Mouse (Mus musculus) CH12.LX (cell line): ENCODE measurements around the gene Zkscan1. TPM values are rescaled to one million over a fixed set of nuclear protein-coding genes. Genes with fewer than 3 reads are reported as not detected.

Experiments
- DNase-seq: peaks from one replicate; pipeline ENCODE4 v3.0.0-alpha.2; 2013; ENCODE audit errors: extremely low read depth
- H3K27ac ChIP-seq: 2 replicates; pipeline ENCODE4 v1.5.1; 2012; ENCODE audit warnings: low read depth, mild to moderate bottlenecking, control low read depth, moderate library complexity; ENCODE audit not compliant: insufficient read depth
- H3K27me3 ChIP-seq: replicated peaks from 2 replicates; pipeline ENCODE3; 2012; ENCODE audit warnings: inconsistent platforms
- H3K36me3 ChIP-seq, 2 experiments: replicated peaks in 1 of 2; 2 replicates each; pipeline versions ENCODE3 to v1.6.1; 2012; ENCODE audit warnings: inconsistent platforms in 1 of 2, low read length in 1 of 2, mild to moderate bottlenecking in 1 of 2, mixed read lengths in 1 of 2, moderate library complexity in 1 of 2; ENCODE audit not compliant: control insufficient read depth in 1 of 2, insufficient read depth in 1 of 2
- H3K4me1 ChIP-seq, 2 experiments: 2 replicates each; pipeline ENCODE4 v1.6.1; 2012; ENCODE audit warnings: inconsistent platforms in 1 of 2, moderate library complexity in 1 of 2; ENCODE audit not compliant: insufficient read depth in 2 of 2, control insufficient read depth in 1 of 2
- H3K4me2 ChIP-seq: 2 replicates; pipeline ENCODE4 v1.6.1; 2012; ENCODE audit warnings: low read depth, mild to moderate bottlenecking, control low read depth; ENCODE audit not compliant: poor library complexity, insufficient read depth, severe bottlenecking
- H3K4me3 ChIP-seq, 3 experiments: fragments of 150-350 bp in 1 of 3; sonication (generic) in 1 of 3; replicated peaks in 1 of 3; 2 replicates each; pipeline versions ENCODE3 to v1.5.1; 2011 to 2012; ENCODE audit warnings: low read depth in 2 of 3, low read length in 2 of 3, mild to moderate bottlenecking in 2 of 3, moderate library complexity in 2 of 3, control low read depth in 1 of 3, improper control_type of control experiment in 1 of 3, inconsistent platforms in 1 of 3, mixed read lengths in 1 of 3; ENCODE audit not compliant: poor library complexity in 1 of 3
- H3K79me2 ChIP-seq: replicated peaks from 2 replicates; pipeline ENCODE4 v1.6.1; 2012; ENCODE audit warnings: mild to moderate bottlenecking, moderate library complexity; ENCODE audit not compliant: control insufficient read depth, poor library complexity, insufficient read depth, severe bottlenecking; ENCODE audit errors: extremely low read depth
- H3K9ac ChIP-seq: 2 replicates; pipeline ENCODE4 v1.6.1; 2012; ENCODE audit warnings: low read depth, mild to moderate bottlenecking, control low read depth, moderate library complexity; ENCODE audit not compliant: insufficient read depth
- H3K9me3 ChIP-seq: replicated peaks from 2 replicates; pipeline ENCODE3; 2012; ENCODE audit warnings: low read length, inconsistent platforms, mixed read lengths
- CHD2 ChIP-seq: IDR thresholded peaks from 2 replicates; pipeline ENCODE4 v1.6.1; 2011; ENCODE audit warnings: low read length, improper control_type of control experiment
- CTCF ChIP-seq, 2 experiments: IDR thresholded peaks in 1 of 2; conservative IDR thresholded peaks in 1 of 2; 2 replicates each; pipeline ENCODE4 v1.5.1; 2011 to 2012; ENCODE audit warnings: low read depth in 2 of 2, low read length in 2 of 2, improper control_type of control experiment in 1 of 2, inconsistent platforms in 1 of 2, mild to moderate bottlenecking in 1 of 2, moderate library complexity in 1 of 2
- ELF1 ChIP-seq: IDR thresholded peaks from 2 replicates; pipeline ENCODE4 v1.6.1; 2014; ENCODE audit warnings: low read depth, mild to moderate bottlenecking, inconsistent platforms, low read length, improper control_type of control experiment
- ETS1 ChIP-seq: conservative IDR thresholded peaks from 2 replicates; pipeline ENCODE4 v1.6.1; 2012; ENCODE audit warnings: low read depth, mild to moderate bottlenecking, inconsistent platforms, low read length, improper control_type of control experiment, moderate library complexity
- GABPA ChIP-seq: IDR thresholded peaks from 2 replicates; pipeline ENCODE4 v1.6.1; 2012; ENCODE audit warnings: low read depth, low read length, improper control_type of control experiment, inconsistent platforms; ENCODE audit not compliant: insufficient replicate concordance
- HCFC1 ChIP-seq: IDR thresholded peaks from 2 replicates; pipeline ENCODE4 v1.6.1; 2012; ENCODE audit warnings: low read depth, mild to moderate bottlenecking, inconsistent platforms, low read length, improper control_type of control experiment
- JUND ChIP-seq: conservative IDR thresholded peaks from 2 replicates; pipeline ENCODE4 v1.6.1; 2011; ENCODE audit warnings: low read depth, low read length, improper control_type of control experiment
- KAT2A ChIP-seq: IDR thresholded peaks from 2 replicates; pipeline ENCODE4 v1.6.1; 2012; ENCODE audit warnings: low read length, improper control_type of control experiment, inconsistent platforms; ENCODE audit not compliant: insufficient replicate concordance
- MAFK ChIP-seq: IDR thresholded peaks from 2 replicates; pipeline ENCODE4 v1.6.1; 2011; ENCODE audit warnings: low read length, improper control_type of control experiment; ENCODE audit not compliant: insufficient replicate concordance
- MXI1 ChIP-seq: IDR thresholded peaks from 2 replicates; pipeline ENCODE4 v1.6.1; 2011; ENCODE audit warnings: mild to moderate bottlenecking, low read depth, low read length, improper control_type of control experiment
- MYC ChIP-seq: IDR thresholded peaks from 2 replicates; pipeline ENCODE4 v1.6.1; 2011; ENCODE audit warnings: low read depth, mild to moderate bottlenecking, improper control_type of control experiment, low read length
- PAX5 ChIP-seq: IDR thresholded peaks from 2 replicates; pipeline ENCODE4 v1.6.1; 2012; ENCODE audit warnings: low read length, inconsistent platforms, mixed read lengths
- POLR2AphosphoS2 ChIP-seq: IDR thresholded peaks from 2 replicates; pipeline ENCODE4 v1.6.1; 2011; ENCODE audit warnings: low read depth, low read length, improper control_type of control experiment
- SIN3A ChIP-seq: IDR thresholded peaks from 2 replicates; pipeline ENCODE4 v1.6.1; 2012; ENCODE audit warnings: low read length, improper control_type of control experiment, inconsistent platforms
- TBP ChIP-seq: conservative IDR thresholded peaks from 2 replicates; pipeline ENCODE4 v1.6.1; 2011; ENCODE audit warnings: low read depth, low read length, improper control_type of control experiment
- TCF12 ChIP-seq: IDR thresholded peaks from 2 replicates; pipeline ENCODE4 v1.6.1; 2014; ENCODE audit warnings: low read depth, mild to moderate bottlenecking, inconsistent platforms, low read length, improper control_type of control experiment
- UBTF ChIP-seq: IDR thresholded peaks from 2 replicates; pipeline ENCODE4 v1.6.1; 2012; ENCODE audit warnings: low read depth, mild to moderate bottlenecking, inconsistent platforms, low read length, improper control_type of control experiment, moderate library complexity
- USF2 ChIP-seq: conservative IDR thresholded peaks from 2 replicates; pipeline ENCODE4 v1.6.1; 2011; ENCODE audit warnings: low read depth, low read length, improper control_type of control experiment
- ZMIZ1 ChIP-seq: IDR thresholded peaks from 2 replicates; pipeline ENCODE4 v1.6.1; 2012; ENCODE audit warnings: low read depth, mild to moderate bottlenecking, inconsistent platforms, low read length, improper control_type of control experiment
- dilution Hi-C: fragments of 300-500 bp; cut with MboI; formaldehyde crosslinking; loops from 2 replicates; pipeline ENCODE4 v1.14.3; 2020; ENCODE audit warnings: low sequenced_read_pairs; ENCODE audit not compliant: extremely low pct_unique_long_range_greater_than_20kb, extremely low pct_ligation_motif_present
- in situ Hi-C: fragments of 300-500 bp; cut with MboI; formaldehyde crosslinking; loops from 3 replicates; pipeline ENCODE4 v1.14.3; 2019; ENCODE audit warnings: low sequenced_read_pairs, low pct_ligation_motif_present, low pct_unique_long_range_greater_than_20kb, mixed read lengths
- polyA plus RNA-seq: library from polyadenylated mRNA; unstranded; fragments of >175 nt; gene quantifications from 2 replicates; pipeline ENCODE4 v1.2.1, GENCODE M21; 2012; ENCODE audit warnings: low read depth; ENCODE audit not compliant: insufficient read length
- total RNA-seq, 2 experiments: library from RNA; depleted of rRNA; stranded (reverse); fragments of 300-350 nt in 1 of 2; fragments of >200 nt in 1 of 2; gene quantifications; 2 replicates each; pipeline ENCODE4 v1.2.3; 2012 to 2014

The Zkscan1 gene
- total and polyA plus RNA-seq, 3 experiments = 9.2 to 10.7 (median 9.5) TPM

DNA sequence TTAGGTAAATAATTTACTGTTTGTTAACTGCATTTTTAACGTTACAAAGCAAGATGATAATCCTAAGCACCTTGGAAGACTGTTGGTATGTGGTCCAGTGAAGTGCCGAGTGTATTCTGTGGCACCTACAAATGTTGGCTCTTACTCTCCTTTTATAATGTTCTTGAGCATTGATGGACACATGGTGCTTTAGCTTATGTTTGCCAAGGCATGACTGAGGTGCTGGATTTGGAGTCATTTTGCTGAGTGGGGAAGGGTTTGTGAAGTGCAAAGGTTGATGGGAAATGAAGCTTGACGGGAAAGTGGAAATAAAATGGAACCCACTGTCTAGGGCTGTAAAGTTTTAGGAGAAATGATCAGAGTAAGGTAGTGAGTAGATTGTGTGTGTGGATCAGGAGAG is 3.5 kb downstream of the Zkscan1 start:
- no peak overlapping the region for H3K9ac ChIP-seq
- H3K9me3 ChIP-seq = no peaks in the 10 kb centered on the region
- H3K4me1 ChIP-seq = peaks cover 0 to 37% of the 10 kb centered on the region in 2 experiments; a peak in 2 of 4 replicates
- peaks cover 16 to 47% of the 10 kb centered on the region in 2 experiments for H3K36me3 ChIP-seq
- DNase-seq = no peak
- H3K4me2 ChIP-seq = no peak overlapping the region
- no peak overlapping the region for H3K4me3 ChIP-seq
- no peaks in the 10 kb centered on the region for H3K27me3 ChIP-seq
- TF ChIP-seq USF2 = no peak
- no peak for TF ChIP-seq SIN3A
- no peak for TF ChIP-seq ETS1
- TF ChIP-seq TBP = no peak
- no peak for TF ChIP-seq UBTF
- TF ChIP-seq HCFC1 = no peak
- TF ChIP-seq ELF1 = no peak
- no peak for TF ChIP-seq JUND
- TF ChIP-seq CHD2 = no peak
- no peak for TF ChIP-seq GABPA
- no peak for TF ChIP-seq MAFK
- no peak for TF ChIP-seq MXI1
- TF ChIP-seq PAX5 = no peak
- TF ChIP-seq CTCF (conservative IDR thresholded peaks at IDR 0.05 in 1 of 2, IDR thresholded peaks at IDR 0.05 in 1 of 2; ENCODE audit: low read depth in 2 of 2, low read length in 2 of 2) = no peak
- no peak for TF ChIP-seq ZMIZ1
- no peak for TF ChIP-seq KAT2A
- no peak for TF ChIP-seq POLR2AphosphoS2
- no peak for TF ChIP-seq MYC
- H3K27ac ChIP-seq = no peak overlapping the region
- dilution Hi-C loops = no loop called here
- peaks cover 54% of the 10 kb centered on the region for H3K79me2 ChIP-seq
- in situ Hi-C loops = no loop called here

- peaks cover 22 to 53% of the 10 kb centered on the region in 2 experiments for H3K36me3 ChIP-seq
- H3K9ac ChIP-seq = no peak overlapping the region
Measured at GRCm38 (mm10) chr5:138089108-138089551, 4.2 kb downstream of the Zkscan1 start.

More at GRCm38 (mm10) chr5:138089108-138089551, 4.2 kb downstream of the Zkscan1 start:
- no peaks in the 10 kb centered on the region for H3K9me3 ChIP-seq
- no peak overlapping the region for H3K27ac ChIP-seq
- DNase-seq = no peak
- H3K4me1 ChIP-seq = peaks cover 0 to 37% of the 10 kb centered on the region in 2 experiments; a peak in 2 of 4 replicates
- dilution Hi-C loops = no loop called here
- no peak overlapping the region for H3K4me3 ChIP-seq
- no peak overlapping the region for H3K4me2 ChIP-seq
- no peak for TF ChIP-seq TCF12
- no peak for TF ChIP-seq ELF1
- TF ChIP-seq, all 38 proteins: peak for 0
- H3K79me2 ChIP-seq = peaks cover 54% of the 10 kb centered on the region
- H3K27me3 ChIP-seq = no peaks in the 10 kb centered on the region
- in situ Hi-C loops = no loop called here
